Comparison of ENCODE assay signal across 9 mouse cellular contexts in the genomic region with DNA sequence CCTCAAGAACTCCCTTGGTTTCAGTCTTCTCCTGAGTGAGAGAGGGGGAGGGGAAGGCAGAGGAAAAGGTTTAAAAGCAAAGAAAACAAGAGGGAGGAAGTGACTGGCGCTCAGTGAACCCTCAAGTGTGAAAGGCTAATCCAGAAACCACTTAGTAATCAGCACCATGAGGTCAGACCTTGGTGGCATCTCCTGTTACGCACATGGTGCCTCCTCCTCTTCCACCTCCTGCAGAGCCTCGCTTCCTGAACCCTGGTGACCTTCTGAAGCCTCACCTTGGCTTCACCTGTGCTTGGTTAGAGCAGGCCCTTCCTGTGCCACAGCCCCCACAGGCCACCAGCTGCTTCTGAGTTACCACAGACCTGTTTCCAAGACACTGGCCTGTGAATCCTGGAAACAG. TPM values are rescaled to one million over a fixed set of nuclear protein-coding genes. Genes with fewer than 3 reads are reported as not detected.
DNase-seq lines count a peak whose midpoint lies in the region; ATAC-seq lines count a peak whose summit lies in the region.
"Had no signal": no experiment of that assay in that cellular context is flagged by ENCODE, and none has a peak within 500 bp of the region (broad histone marks: within the 10 kb centered on the region; RNA-seq: fewer than 3 reads in every experiment).

No protein-coding gene starts in this region.

- H3K9ac ChIP-seq in heart, embryonic 13.5 days = no peak overlapping the region
- no peak overlapping the region for H3K9ac ChIP-seq in heart, embryonic 11.5 days (ENCODE audit: low read depth, low read length)
- no peak overlapping the region for H3K9ac ChIP-seq in embryonic facial prominence, embryonic 12.5 days

- no peak overlapping the region for H3K4me2 ChIP-seq in heart, embryonic 13.5 days
- no peak overlapping the region for H3K4me2 ChIP-seq in heart, embryonic 11.5 days
- H3K4me2 ChIP-seq in embryonic facial prominence, embryonic 12.5 days (replicated peaks) = no peak overlapping the region

- peak overlapping the region; percentile 64 for H3K27ac ChIP-seq in heart, embryonic 13.5 days (replicated peaks)
- no peak overlapping the region for H3K27ac ChIP-seq in heart, embryonic 11.5 days (ENCODE audit: low read depth, low read length)
- H3K27ac ChIP-seq in embryonic facial prominence, embryonic 12.5 days = peak overlapping the region; percentile 41; the same call in 1 of the 2 replicates

- 43% methylated on average over 3 of the region's 3 CpGs for whole genome bisulfite sequencing in heart, embryonic 13.5 days
- 30% methylated on average over 3 of the region's 3 CpGs for WGBS in heart, embryonic 11.5 days (ENCODE audit: insufficient replicate concordance)
- 20% methylated on average over 3 of the region's 3 CpGs for WGBS in embryonic facial prominence, embryonic 12.5 days

- peak; percentile 30 for DNase-seq in 416B (ENCODE audit: low read depth)
- peak; percentile 37 to 48 for DNase-seq in kidney, postnatal 4 days
- no peak for DNase-seq in cerebellum, adult 11-12 months
- no peak for DNase-seq in layer of hippocampus, adult 11-12 months (ENCODE audit: low spot score)
- DNase-seq: cerebellum, adult 9-10 months had no signal

- H3K9me3 ChIP-seq in heart, embryonic 13.5 days = no peaks in the 10 kb centered on the region
- H3K9me3 ChIP-seq in heart, embryonic 11.5 days (replicated peaks; ENCODE audit: control insufficient read depth, low read length) = no peaks in the 10 kb centered on the region
- no peaks in the 10 kb centered on the region for H3K9me3 ChIP-seq in embryonic facial prominence, embryonic 12.5 days

- no peaks in the 10 kb centered on the region for H3K36me3 ChIP-seq in heart, embryonic 13.5 days
- no peaks in the 10 kb centered on the region for H3K36me3 ChIP-seq in heart, embryonic 11.5 days (ENCODE audit: control insufficient read depth, insufficient read depth, low read length)
- H3K36me3 ChIP-seq in embryonic facial prominence, embryonic 12.5 days = no peaks in the 10 kb centered on the region

- H3K27me3 ChIP-seq in heart, embryonic 13.5 days (replicated peaks) = no peaks in the 10 kb centered on the region
- H3K27me3 ChIP-seq in heart, embryonic 11.5 days (ENCODE audit: control insufficient read depth, insufficient read depth, low read length) = no peaks in the 10 kb centered on the region
- no peaks in the 10 kb centered on the region for H3K27me3 ChIP-seq in embryonic facial prominence, embryonic 12.5 days

- ATAC-seq in heart, embryonic 13.5 days (ENCODE audit: extremely low read depth, insufficient number of reproducible peaks, low FRiP score, low TSS enrichment) = no peak
- ATAC-seq in heart, embryonic 11.5 days (replicated peaks; ENCODE audit: insufficient number of reproducible peaks, low FRiP score, low TSS enrichment) = no peak
- no peak for ATAC-seq in embryonic facial prominence, embryonic 12.5 days (ENCODE audit: insufficient number of reproducible peaks, insufficient read depth, low FRiP score, low TSS enrichment)
- ATAC-seq in activated CD4-positive, CD25-positive, alpha-beta regulatory T cell, adult 4 months = no peak

- H3K4me1 ChIP-seq in heart, embryonic 13.5 days = peaks cover 42% of the 10 kb centered on the region
- H3K4me1 ChIP-seq in heart, embryonic 11.5 days (ENCODE audit: control insufficient read depth, insufficient read depth, low read length) = peaks cover 14% of the 10 kb centered on the region
- peaks cover 7% of the 10 kb centered on the region; the same call in 1 of the 2 replicates for H3K4me1 ChIP-seq in embryonic facial prominence, embryonic 12.5 days

- H3K4me3 ChIP-seq in heart, embryonic 13.5 days = no peak overlapping the region
- H3K4me3 ChIP-seq in heart, embryonic 11.5 days (ENCODE audit: low read depth, low read length) = no peak overlapping the region
- H3K4me3 ChIP-seq in embryonic facial prominence, embryonic 12.5 days = no peak overlapping the region

RNA-seq across cellular contexts. Expression of a gene that starts 2.2 kb away (rescaled TPM):
- polyA plus RNA-seq in heart, embryonic 13.5 days (2015; fragmentation: Nextera tagmentation; extraction: Ambion mirVana) = 3.6 and 3.7 TPM in 2 replicates
- 4.6 and 6.0 TPM in 2 replicates for polyA plus RNA-seq in heart, embryonic 11.5 days (2014; fragmentation: Nextera tagmentation; extraction: Ambion mirVana)
- polyA plus RNA-seq in embryonic facial prominence, embryonic 12.5 days (2016; fragmentation: Nextera tagmentation; extraction: Ambion mirVana) = 2.0 and 2.4 TPM in 2 replicates
- not detected for polyA plus RNA-seq in activated CD4-positive, CD25-positive, alpha-beta regulatory T cell, adult 4 months (2017; shearing (Covaris generic))

Comparison
In these comparisons a context has a peak if more than half of its experiments do, and no peak if none do; other contexts are left out.
1. DNase-seq: peak in 416B (single experiment) and kidney, postnatal 4 days (2 of 2); none in cerebellum, adult 11-12 months (single experiment) and layer of hippocampus, adult 11-12 months (single experiment).